Mouse (Mus musculus) forebrain, embryonic 12.5 days (tissue): ENCODE results near the gene Tpst2. TPM values are rescaled to one million over a fixed set of nuclear protein-coding genes. Genes with fewer than 3 reads are reported as not detected.

Experiments used
- ATAC-seq: fragments of 200-750 bp; cut with Nextera tagmentation; 2 replicates; pipeline ENCODE4 v1.8.0; 2017; ENCODE audit warnings: moderate TSS enrichment; ENCODE audit not compliant: low FRiP score
- H3K27ac ChIP-seq: fragments of 300-500 bp; sonication (generic); 2 replicates; pipeline ENCODE4 v1.5.1; 2016; ENCODE audit warnings: mild to moderate bottlenecking
- H3K27me3 ChIP-seq: fragments of 300-500 bp; sonication (generic); 2 replicates; pipeline ENCODE4 v1.6.1; 2016; ENCODE audit warnings: mild to moderate bottlenecking
- H3K36me3 ChIP-seq: fragments of 300-500 bp; sonication (generic); replicated peaks from 2 replicates; pipeline ENCODE4 v1.6.1; 2016; ENCODE audit warnings: mild to moderate bottlenecking
- H3K4me1 ChIP-seq: fragments of 300-500 bp; sonication (generic); 2 replicates; pipeline ENCODE4 v1.6.1; 2016
- H3K4me2 ChIP-seq: fragments of 300-500 bp; sonication (generic); 2 replicates; pipeline ENCODE4 v1.6.1; 2016; ENCODE audit warnings: mild to moderate bottlenecking, moderate library complexity
- H3K4me3 ChIP-seq: fragments of 300-500 bp; sonication (generic); replicated peaks from 2 replicates; pipeline ENCODE4 v1.5.1; 2016; ENCODE audit warnings: mild to moderate bottlenecking
- H3K9ac ChIP-seq: fragments of 300-500 bp; sonication (generic); 2 replicates; pipeline ENCODE4 v1.6.1; 2016; ENCODE audit warnings: mild to moderate bottlenecking
- H3K9me3 ChIP-seq: fragments of 300-500 bp; sonication (generic); 2 replicates; pipeline ENCODE4 v1.6.1; 2016
- WGBS: fragments of 180-500 bp; shearing (Covaris S2); methylation state at CpG from one replicate; pipeline ENCODE4 v1.1.7; 2016; 5-methylcytosine and 5-hydroxymethylcytosine counted together
- polyA plus RNA-seq: library from polyadenylated mRNA; unstranded; fragments of >200 nt; fragmentation: Nextera tagmentation; extraction: Ambion mirVana; gene quantifications from 2 replicates; pipeline ENCODE4 v1.2.1, GENCODE M21; 2016

Tpst2 gene
- polyA plus RNA-seq: 27.1 and 28.6 TPM in 2 replicates

- Histone ChIP-seq H3K9me3 (no peaks in the 10 kb centered on the region), H3K4me1 (peaks cover 51% of the 10 kb centered on the region), H3K9ac (peak within 1 kb of the TSS; percentile 77), H3K27ac (peak within 1 kb of the TSS; percentile 71), H3K4me2 (peak within 1 kb of the TSS; percentile 88), H3K4me3 (peak within 1 kb of the TSS; percentile 76), H3K27me3 (peaks cover 7% of the 10 kb centered on the region; the same call in 1 of the 2 replicates), H3K36me3 (no peaks in the 10 kb centered on the region)
- under 1% methylated on average over 49 of the region's 62 CpGs for WGBS
- peak; percentile 96 for ATAC-seq
These were observed at the start of gene Tpst2 for GRCm38 (mm10) chr5:112276267-112276873. TSS of gene Tpst2 (plus strand) at chr5:112276691.

- Histone ChIP-seq H3K4me2 (peak overlapping the region; percentile 83), H3K27ac (peak overlapping the region; percentile 98), H3K27me3 (no peaks in the 10 kb centered on the region), H3K4me1 (peaks cover 68% of the 10 kb centered on the region), H3K9me3 (no peaks in the 10 kb centered on the region), H3K9ac (peak overlapping the region; percentile 95), H3K36me3 (peaks cover 33% of the 10 kb centered on the region), H3K4me3 (peak overlapping the region; percentile 74)
- ATAC-seq: 0 out of 2 replicates have a peak, but pooled peaks have one; percentile 8
- WGBS: under 1% methylated on average over 30 of the region's 30 CpGs
These were observed 49.1 kb upstream of the Tpst2 start for GRCm38 (mm10) chr5:112227354-112227753.

GRCm38 (mm10) chr5:112227898-112228239 lies 48.6 kb upstream of the Tpst2 start:
- no peaks in the 10 kb centered on the region for H3K9me3 ChIP-seq
- peak overlapping the region; percentile 98 for H3K27ac ChIP-seq
- H3K27me3 ChIP-seq: no peaks in the 10 kb centered on the region
- peak overlapping the region; percentile 74 for H3K4me3 ChIP-seq
- under 1% methylated on average over 13 of the region's 13 CpGs for WGBS
- H3K36me3 ChIP-seq: peaks cover 28% of the 10 kb centered on the region
- no peak for ATAC-seq
- H3K9ac ChIP-seq: peak overlapping the region; percentile 95
- H3K4me2 ChIP-seq: peak overlapping the region; percentile 83
- peaks cover 63% of the 10 kb centered on the region for H3K4me1 ChIP-seq

GRCm38 (mm10) chr5:112228240-112229076 lies 48.0 kb upstream of the Tpst2 start:
- peak overlapping the region; percentile 95 for H3K9ac ChIP-seq
- H3K27ac ChIP-seq: peak overlapping the region; percentile 98
- H3K4me2 ChIP-seq: peak overlapping the region; percentile 83
- WGBS: under 1% methylated on average over 57 of the region's 57 CpGs
- peak overlapping the region; percentile 74 for H3K4me3 ChIP-seq
- H3K36me3 ChIP-seq: peaks cover 22% of the 10 kb centered on the region
- H3K9me3 ChIP-seq: no peaks in the 10 kb centered on the region
- peaks cover 57% of the 10 kb centered on the region for H3K4me1 ChIP-seq
- H3K27me3 ChIP-seq: no peaks in the 10 kb centered on the region
- ATAC-seq: peak; percentile 80

GRCm38 (mm10) chr5:112235806-112236205 lies 40.7 kb upstream of the Tpst2 start:
- no peaks in the 10 kb centered on the region for H3K36me3 ChIP-seq
- no peaks in the 10 kb centered on the region for H3K9me3 ChIP-seq
- H3K27ac ChIP-seq: peak overlapping the region; percentile 97
- ATAC-seq: no peak
- WGBS: 68% methylated on average over 5 of the region's 5 CpGs
- H3K9ac ChIP-seq: no peak overlapping the region
- H3K4me3 ChIP-seq: no peak overlapping the region
- H3K4me1 ChIP-seq: peaks cover 56% of the 10 kb centered on the region
- no peaks in the 10 kb centered on the region for H3K27me3 ChIP-seq
- H3K4me2 ChIP-seq: no peak overlapping the region

GRCm38 (mm10) chr5:112236631-112237030 lies 39.9 kb upstream of the Tpst2 start:
- Histone ChIP-seq H3K9me3 (no peaks in the 10 kb centered on the region), H3K27me3 (no peaks in the 10 kb centered on the region), H3K36me3 (no peaks in the 10 kb centered on the region), H3K4me2 (peak overlapping the region; percentile 43), H3K27ac (peak overlapping the region; percentile 97), H3K9ac (peak overlapping the region; percentile 51), H3K4me1 (peaks cover 53% of the 10 kb centered on the region), H3K4me3 (no peak overlapping the region)
- 73% methylated on average over 2 of the region's 2 CpGs for WGBS
- ATAC-seq: no peak

- peak overlapping the region; percentile 97 for H3K27ac ChIP-seq
- peaks cover 59% of the 10 kb centered on the region for H3K4me1 ChIP-seq
- peak overlapping the region; percentile 51 for H3K9ac ChIP-seq
- no peaks in the 10 kb centered on the region for H3K9me3 ChIP-seq
- peak overlapping the region; percentile 23 for H3K4me3 ChIP-seq
- peak; percentile 84 for ATAC-seq
- 0% methylated on average over 16 of the region's 16 CpGs for WGBS
- no peaks in the 10 kb centered on the region for H3K36me3 ChIP-seq
- H3K4me2 ChIP-seq: peak overlapping the region; percentile 43
- H3K27me3 ChIP-seq: no peaks in the 10 kb centered on the region
These were observed 39.1 kb upstream of the Tpst2 start for GRCm38 (mm10) chr5:112237439-112237838.

- WGBS: 46% methylated on average over 9 of the region's 9 CpGs
- peaks cover 59% of the 10 kb centered on the region for H3K4me1 ChIP-seq
- no peaks in the 10 kb centered on the region for H3K9me3 ChIP-seq
- peak overlapping the region; percentile 43 for H3K4me2 ChIP-seq
- H3K36me3 ChIP-seq: no peaks in the 10 kb centered on the region
- peak overlapping the region; percentile 97 for H3K27ac ChIP-seq
- peak overlapping the region; percentile 51; the same call in 1 of the 2 replicates for H3K9ac ChIP-seq
- peak overlapping the region; percentile 23; the same call in 1 of the 2 replicates for H3K4me3 ChIP-seq
- peak; percentile 30 for ATAC-seq
- no peaks in the 10 kb centered on the region for H3K27me3 ChIP-seq
These were observed 38.5 kb upstream of the Tpst2 start for GRCm38 (mm10) chr5:112237866-112238570.

GRCm38 (mm10) chr5:112238781-112239482 lies 37.6 kb upstream of the Tpst2 start:
- WGBS: 62% methylated on average over 3 of the region's 3 CpGs
- Histone ChIP-seq H3K9ac (no peak overlapping the region), H3K27ac (peak overlapping the region; percentile 97), H3K36me3 (no peaks in the 10 kb centered on the region), H3K4me1 (peaks cover 59% of the 10 kb centered on the region), H3K4me2 (no peak overlapping the region), H3K9me3 (no peaks in the 10 kb centered on the region), H3K27me3 (no peaks in the 10 kb centered on the region), H3K4me3 (no peak overlapping the region)
- peak; percentile 28; the same call in 1 of the 2 replicates for ATAC-seq

GRCm38 (mm10) chr5:112240761-112241160 lies 35.7 kb upstream of the Tpst2 start:
- Histone ChIP-seq H3K4me3 (no peak overlapping the region), H3K27ac (peak overlapping the region; percentile 69; the same call in 1 of the 2 replicates), H3K9me3 (no peaks in the 10 kb centered on the region), H3K4me1 (peaks cover 59% of the 10 kb centered on the region), H3K27me3 (no peaks in the 10 kb centered on the region), H3K36me3 (no peaks in the 10 kb centered on the region), H3K4me2 (peak overlapping the region; percentile 31), H3K9ac (no peak overlapping the region)
- 3% methylated on average over 10 of the region's 10 CpGs for WGBS
- no peak for ATAC-seq

GRCm38 (mm10) chr5:112241849-112242248 lies 34.6 kb upstream of the Tpst2 start:
- Histone ChIP-seq H3K4me2 (no peak overlapping the region), H3K27me3 (no peaks in the 10 kb centered on the region), H3K4me1 (peaks cover 48% of the 10 kb centered on the region), H3K9me3 (no peaks in the 10 kb centered on the region), H3K9ac (no peak overlapping the region), H3K36me3 (no peaks in the 10 kb centered on the region), H3K4me3 (no peak overlapping the region), H3K27ac (peak overlapping the region; percentile 13; the same call in 1 of the 2 replicates)
- no peak for ATAC-seq
- WGBS: 76% methylated on average over 2 of the region's 2 CpGs
